Mouse (Mus musculus) hindbrain, postnatal 0 days (tissue): ENCODE measurements at regions not wholly inside any gene's neighbourhood (a gene's known extent, or its start where the extent isn't known, plus 50 kb on each side); places are given as distances from the start of the nearest gene placed in this dataset.
A peak's percentile ranks its signal among the peaks of the same experiment; 100 is the strongest.

Experiments
- ATAC-seq: fragments of 200-750 bp; cut with Nextera tagmentation; 2 replicates; pipeline ENCODE4 v1.8.0; 2017; ENCODE audit warnings: mild to moderate bottlenecking, moderate TSS enrichment, moderate library complexity
- DNase-seq: peaks from one replicate; pipeline ENCODE4 v3.0.0-alpha.2; 2015; ENCODE audit warnings: low spot score
- H3K27ac ChIP-seq: fragments of 300-500 bp; sonication (generic); 2 replicates; pipeline ENCODE4 v1.5.1; 2014; ENCODE audit warnings: mild to moderate bottlenecking
- H3K27me3 ChIP-seq: fragments of 300-500 bp; sonication (generic); 2 replicates; pipeline ENCODE4 v1.6.1; 2014; ENCODE audit warnings: low read length, mixed read lengths; ENCODE audit not compliant: insufficient read depth
- H3K36me3 ChIP-seq: fragments of 300-500 bp; sonication (generic); 2 replicates; pipeline ENCODE4 v1.6.1; 2014; ENCODE audit warnings: low read length, mixed read lengths; ENCODE audit not compliant: insufficient read depth
- H3K4me1 ChIP-seq: fragments of 300-500 bp; sonication (generic); 2 replicates; pipeline ENCODE4 v1.6.1; 2014; ENCODE audit warnings: antibody characterized with exemption, low read length, mixed read lengths; ENCODE audit not compliant: insufficient read depth
- H3K4me2 ChIP-seq: fragments of 300-500 bp; sonication (generic); 2 replicates; pipeline ENCODE4 v1.6.1; 2014; ENCODE audit warnings: low read depth, mild to moderate bottlenecking, low read length, moderate library complexity, mixed read lengths
- H3K4me3 ChIP-seq: fragments of 300-500 bp; sonication (generic); 2 replicates; pipeline ENCODE4 v1.5.1; 2014; ENCODE audit warnings: low read length
- H3K9ac ChIP-seq: fragments of 300-500 bp; sonication (generic); replicated peaks from 2 replicates; pipeline ENCODE4 v1.6.1; 2014; ENCODE audit warnings: mild to moderate bottlenecking, low read length, moderate library complexity, mixed read lengths
- H3K9me3 ChIP-seq: fragments of 300-500 bp; sonication (generic); 2 replicates; pipeline ENCODE4 v1.6.1; 2016; ENCODE audit warnings: low read length, mixed read lengths
- CTCF ChIP-seq: IDR thresholded peaks from 2 replicates; pipeline ENCODE4 v1.5.1; 2016; ENCODE audit warnings: antibody characterized with exemption, control low read depth, low read depth
- WGBS: fragments of 180-500 bp; shearing (Covaris S2); extraction: QIAGEN DNeasy Blood & Tissue Kit; methylation state at CpG from one replicate; pipeline ENCODE4 v1.1.7; 2014; 5-methylcytosine and 5-hydroxymethylcytosine counted together

- no peaks in the 10 kb centered on the region for H3K9me3 ChIP-seq
- H3K4me1 ChIP-seq, result no peaks in the 10 kb centered on the region
- DNase-seq (no peak), ATAC-seq (no peak)
- 77% methylated on average over 5 of the region's 5 CpGs for WGBS
- H3K9ac ChIP-seq, result no peak overlapping the region
- no peak overlapping the region for H3K4me2 ChIP-seq
- no peak for TF ChIP-seq CTCF
- H3K27ac ChIP-seq, result no peak overlapping the region
- H3K27me3 ChIP-seq, result no peaks in the 10 kb centered on the region
- H3K4me3 ChIP-seq, result no peak overlapping the region
- no peaks in the 10 kb centered on the region for H3K36me3 ChIP-seq
These were observed 56.7 kb upstream of the Nudt7 start for GRCm38 (mm10) chr8:114076701-114077100.

GRCm38 (mm10) chr8:114081049-114081756 is 52.2 kb upstream of the Nudt7 start:
- H3K4me3 ChIP-seq, result no peak overlapping the region
- H3K36me3 ChIP-seq, result no peaks in the 10 kb centered on the region
- H3K27ac ChIP-seq, result no peak overlapping the region
- H3K4me1 ChIP-seq, result no peaks in the 10 kb centered on the region
- H3K9ac ChIP-seq, result no peak overlapping the region
- DNase-seq (peak; percentile 81), ATAC-seq (peak; percentile 68)
- no peaks in the 10 kb centered on the region for H3K9me3 ChIP-seq
- no peak overlapping the region for H3K4me2 ChIP-seq
- 8% methylated on average over 10 of the region's 10 CpGs for WGBS
- peak; percentile 94 for TF ChIP-seq CTCF
- no peaks in the 10 kb centered on the region for H3K27me3 ChIP-seq

GRCm38 (mm10) chr8:114081757-114082059 is 51.6 kb upstream of the Nudt7 start:
- no peak for TF ChIP-seq CTCF
- ATAC-seq, result no peak; the same call in 1 of the 2 replicates
- no peak overlapping the region for H3K4me3 ChIP-seq
- no peaks in the 10 kb centered on the region for H3K4me1 ChIP-seq
- H3K36me3 ChIP-seq, result no peaks in the 10 kb centered on the region
- H3K27ac ChIP-seq, result no peak overlapping the region
- no peak overlapping the region for H3K4me2 ChIP-seq
- DNase-seq, result no peak
- H3K27me3 ChIP-seq, result no peaks in the 10 kb centered on the region
- H3K9me3 ChIP-seq, result no peaks in the 10 kb centered on the region
- H3K9ac ChIP-seq, result no peak overlapping the region
- WGBS, result 63% methylated on average over 3 of the region's 3 CpGs
